Mouse (Mus musculus): ENCODE measurements around the gene Plekhg1. TPM values are rescaled to one million over a fixed set of nuclear protein-coding genes. Genes with fewer than 3 reads are reported as not detected.

Gene Plekhg1
- polyA plus RNA-seq, 1 experiment from 2014 or later: 12.4 TPM

- TF ChIP-seq CTCF (IDR thresholded peaks at IDR 0.05; ENCODE audit: low read depth): peak; percentile 80
- ATAC-seq (ENCODE audit: insufficient read depth) (peak; percentile 79), DNase-seq (peak; percentile 84)
- Histone ChIP-seq H3K27me3 (ENCODE audit: insufficient read depth, low read length) (no peaks in the 10 kb centered on the region), H3K36me3 (ENCODE audit: insufficient read depth) (no peaks in the 10 kb centered on the region), H3K27ac (ENCODE audit: low read depth) (peak overlapping the region; percentile 91), H3K4me3 (ENCODE audit: low read depth, low read length) (peak overlapping the region; percentile 70), H3K9ac (peak overlapping the region; percentile 76), H3K4me1 (ENCODE audit: insufficient read depth) (0 out of 2 replicates have a peak, but pooled peaks cover 3% of the 10 kb centered on the region), H3K4me2 (peak overlapping the region; percentile 96), H3K9me3 (ENCODE audit: low read depth, low read length) (no peaks in the 10 kb centered on the region)
- 0% methylated on average over 35 of the region's 47 CpGs for WGBS
Measured at GRCm38 (mm10) chr10:3740504-3741388, 582 bp downstream of the Plekhg1 start.

DNA sequence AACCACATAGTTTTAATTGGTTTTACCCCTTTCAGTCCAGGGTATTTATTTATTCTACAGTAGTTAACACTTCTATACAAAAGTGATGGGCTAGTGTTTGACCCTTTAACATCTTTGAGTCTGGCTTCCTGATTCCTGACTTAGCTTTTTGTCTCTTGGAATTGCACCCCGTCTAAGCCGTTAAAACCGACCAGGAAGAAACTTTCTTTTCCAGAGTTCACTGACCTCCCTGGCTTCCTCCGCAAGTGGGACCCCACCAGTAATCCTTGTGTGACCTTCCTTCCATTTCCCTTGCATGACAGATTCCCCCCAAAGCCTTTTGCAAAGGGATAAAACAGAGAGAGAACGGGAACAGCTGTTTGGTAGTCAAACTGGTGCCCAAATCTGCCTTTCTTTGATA lies 1.6 kb downstream of the Plekhg1 start:
- H3K27me3 ChIP-seq (ENCODE audit: insufficient read depth, low read length): no peaks in the 10 kb centered on the region
- no peaks in the 10 kb centered on the region for H3K36me3 ChIP-seq (ENCODE audit: insufficient read depth)
- 6% methylated on average over 5 of the region's 5 CpGs for WGBS
- DNase-seq (peak; percentile 22), ATAC-seq (ENCODE audit: insufficient read depth) (no peak)
- no peak for TF ChIP-seq CTCF (IDR thresholded peaks at IDR 0.05; ENCODE audit: low read depth)
- 0 out of 2 replicates have a peak, but pooled peaks cover 3% of the 10 kb centered on the region for H3K4me1 ChIP-seq (ENCODE audit: insufficient read depth)
- peak overlapping the region; percentile 96 for H3K4me2 ChIP-seq
- H3K9ac ChIP-seq: 0 out of 2 replicates have a peak overlapping the region, but pooled peaks have one; percentile 34
- H3K4me3 ChIP-seq (ENCODE audit: low read depth, low read length): peak overlapping the region; percentile 70
- no peak overlapping the region for H3K27ac ChIP-seq (ENCODE audit: low read depth)
- no peaks in the 10 kb centered on the region for H3K9me3 ChIP-seq (ENCODE audit: low read depth, low read length)

DNA sequence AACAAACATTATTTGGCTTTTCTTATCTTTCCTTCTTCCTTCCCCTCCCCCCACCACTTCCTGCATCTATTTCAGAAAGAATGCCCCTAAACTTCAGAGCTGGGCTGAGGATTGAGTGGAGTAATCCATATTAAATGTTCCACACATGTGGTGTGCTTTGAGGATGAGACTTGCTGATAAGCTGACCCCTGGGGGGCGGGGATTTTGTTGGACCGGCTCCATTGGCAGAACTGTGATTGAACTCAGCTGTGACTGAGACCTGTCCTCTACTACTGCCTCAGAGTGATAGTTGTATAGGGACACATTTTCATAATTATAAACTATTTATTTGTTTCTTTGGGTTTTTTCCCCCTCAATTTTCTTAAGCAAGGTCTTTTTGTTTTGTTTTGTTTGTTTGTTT lies 2.9 kb downstream of the Plekhg1 start:
- peak; percentile 64 for DNase-seq
- Histone ChIP-seq H3K9ac (no peak overlapping the region), H3K4me2 (peak overlapping the region; percentile 5; the same call in 1 of the 2 replicates), H3K36me3 (ENCODE audit: insufficient read depth) (no peaks in the 10 kb centered on the region), H3K9me3 (ENCODE audit: low read depth, low read length) (no peaks in the 10 kb centered on the region), H3K27ac (ENCODE audit: low read depth) (no peak overlapping the region), H3K4me1 (ENCODE audit: insufficient read depth) (0 out of 2 replicates have a peak, but pooled peaks cover 3% of the 10 kb centered on the region), H3K27me3 (ENCODE audit: insufficient read depth, low read length) (no peaks in the 10 kb centered on the region), H3K4me3 (ENCODE audit: low read depth, low read length) (no peak overlapping the region)
- no peak for TF ChIP-seq CTCF (IDR thresholded peaks at IDR 0.05; ENCODE audit: low read depth)
- ATAC-seq (ENCODE audit: insufficient read depth): no peak
- 24% methylated on average over 2 of the region's 2 CpGs for WGBS

- Histone ChIP-seq H3K9me3 (ENCODE audit: low read depth, low read length) (no peaks in the 10 kb centered on the region), H3K4me1 (ENCODE audit: insufficient read depth) (0 out of 2 replicates have a peak, but pooled peaks cover 3% of the 10 kb centered on the region), H3K9ac (no peak overlapping the region), H3K27me3 (ENCODE audit: insufficient read depth, low read length) (no peaks in the 10 kb centered on the region), H3K27ac (ENCODE audit: low read depth) (no peak overlapping the region), H3K4me3 (ENCODE audit: low read depth, low read length) (no peak overlapping the region), H3K36me3 (ENCODE audit: insufficient read depth) (no peaks in the 10 kb centered on the region), H3K4me2 (no peak overlapping the region)
- no peak for TF ChIP-seq CTCF (IDR thresholded peaks at IDR 0.05; ENCODE audit: low read depth)
- ATAC-seq (ENCODE audit: insufficient read depth) (no peak), DNase-seq (no peak)
- WGBS: 81% methylated on average over 5 of the region's 5 CpGs
Measured at GRCm38 (mm10) chr10:3743826-3744225, 3.7 kb downstream of the Plekhg1 start.

GRCm38 (mm10) chr10:3746794-3747518 lies 6.8 kb downstream of the Plekhg1 start:
- H3K9me3 ChIP-seq (ENCODE audit: low read depth, low read length): no peaks in the 10 kb centered on the region
- no peak overlapping the region for H3K4me3 ChIP-seq (ENCODE audit: low read depth, low read length)
- no peak for TF ChIP-seq CTCF (IDR thresholded peaks at IDR 0.05; ENCODE audit: low read depth)
- H3K9ac ChIP-seq: no peak overlapping the region
- DNase-seq (peak; percentile 28), ATAC-seq (ENCODE audit: insufficient read depth) (no peak)
- H3K4me2 ChIP-seq: no peak overlapping the region
- H3K4me1 ChIP-seq (ENCODE audit: insufficient read depth): 0 out of 2 replicates have a peak, but pooled peaks cover 3% of the 10 kb centered on the region
- no peak overlapping the region for H3K27ac ChIP-seq (ENCODE audit: low read depth)
- WGBS: 31% methylated on average over 3 of the region's 3 CpGs
- H3K36me3 ChIP-seq (ENCODE audit: insufficient read depth): no peaks in the 10 kb centered on the region
- H3K27me3 ChIP-seq (ENCODE audit: insufficient read depth, low read length): no peaks in the 10 kb centered on the region

DNA sequence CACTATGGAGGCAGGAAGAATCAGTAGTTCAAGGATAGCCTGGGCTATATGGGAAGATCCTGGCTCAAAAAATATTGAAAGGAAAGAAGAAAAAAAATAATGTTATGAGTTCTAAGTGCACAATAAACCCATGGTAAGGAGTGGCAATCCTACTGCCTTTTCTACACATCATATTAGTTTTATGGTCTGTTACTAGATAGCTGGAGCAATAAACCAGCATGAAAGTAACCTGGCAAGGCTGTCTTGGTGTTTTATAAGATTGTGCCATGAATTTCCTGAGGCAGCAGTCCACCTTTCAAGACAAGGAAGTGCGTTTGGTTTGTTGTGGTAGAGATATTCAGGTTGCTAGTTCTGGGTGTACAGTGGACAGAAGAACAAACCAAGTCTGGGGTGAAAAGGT lies 9.4 kb downstream of the Plekhg1 start:
- 80% methylated on average over 1 of the region's 1 CpGs for WGBS
- Histone ChIP-seq H3K4me1 (ENCODE audit: insufficient read depth) (no peaks in the 10 kb centered on the region), H3K4me3 (ENCODE audit: low read depth, low read length) (no peak overlapping the region), H3K9me3 (ENCODE audit: low read depth, low read length) (no peaks in the 10 kb centered on the region), H3K36me3 (ENCODE audit: insufficient read depth) (no peaks in the 10 kb centered on the region), H3K9ac (no peak overlapping the region), H3K27me3 (ENCODE audit: insufficient read depth, low read length) (no peaks in the 10 kb centered on the region), H3K4me2 (no peak overlapping the region), H3K27ac (ENCODE audit: low read depth) (no peak overlapping the region)
- no peak for ATAC-seq (ENCODE audit: insufficient read depth)
- no peak for TF ChIP-seq CTCF (IDR thresholded peaks at IDR 0.05; ENCODE audit: low read depth)
- DNase-seq: no peak

- H3K4me2 ChIP-seq: no peak overlapping the region
- DNase-seq (no peak), ATAC-seq (ENCODE audit: insufficient read depth) (no peak)
- WGBS: 60% methylated on average over 5 of the region's 5 CpGs
- no peaks in the 10 kb centered on the region for H3K27me3 ChIP-seq (ENCODE audit: insufficient read depth, low read length)
- TF ChIP-seq CTCF (IDR thresholded peaks at IDR 0.05; ENCODE audit: low read depth): no peak
- H3K36me3 ChIP-seq (ENCODE audit: insufficient read depth): no peaks in the 10 kb centered on the region
- H3K27ac ChIP-seq (ENCODE audit: low read depth): no peak overlapping the region
- no peaks in the 10 kb centered on the region for H3K4me1 ChIP-seq (ENCODE audit: insufficient read depth)
- H3K9ac ChIP-seq: no peak overlapping the region
- no peak overlapping the region for H3K4me3 ChIP-seq (ENCODE audit: low read depth, low read length)
- H3K9me3 ChIP-seq (ENCODE audit: low read depth, low read length): no peaks in the 10 kb centered on the region
Measured at GRCm38 (mm10) chr10:3761992-3762391, 21.8 kb downstream of the Plekhg1 start.

All from lung, embryonic 14.5 days (tissue).